Mouse (Mus musculus): Measurements from ENCODE around the gene Nrbp1. TPM values are rescaled to one million over a fixed set of nuclear protein-coding genes. Genes with fewer than 3 reads are reported as not detected.

Gene Nrbp1
- polyA plus RNA-seq, 1 experiment: 59.1 TPM

DNA sequence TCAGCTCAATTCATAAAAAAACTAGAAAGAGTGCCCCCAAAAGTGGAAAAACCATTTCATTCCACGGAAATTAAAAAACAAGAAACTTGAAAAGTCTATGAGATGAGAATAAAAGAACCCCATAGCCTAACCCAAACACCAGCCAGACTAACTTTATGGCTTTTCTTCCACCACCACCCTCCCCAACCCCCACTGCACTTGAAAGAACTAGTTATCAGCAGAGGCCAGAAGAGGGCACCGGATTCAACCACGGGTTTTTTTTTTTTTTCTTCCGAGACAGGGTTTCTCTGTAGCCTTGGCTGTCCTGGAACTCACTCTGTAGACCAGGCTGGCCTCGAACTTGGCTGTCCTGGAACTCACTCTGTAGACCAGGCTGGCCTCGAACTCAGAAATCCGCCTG is 22.4 kb upstream of the Nrbp1 start:
- Histone ChIP-seq H3ac (ENCODE audit: control insufficient read depth, insufficient read length, low read depth) (no peak overlapping the region), H3K79me3 (ENCODE audit: low read depth) (peaks cover 63% of the 10 kb centered on the region), H3K36me3 (ENCODE audit: control insufficient read depth, insufficient read depth) (peaks cover 8% of the 10 kb centered on the region), H3K27me3 (ENCODE audit: control insufficient read depth, insufficient read depth, insufficient read length) (no peaks in the 10 kb centered on the region), H3K4me3 (ENCODE audit: insufficient read depth, poor library complexity, severe bottlenecking) (no peak overlapping the region), H3K79me2 (ENCODE audit: control insufficient read depth, insufficient read depth) (peaks cover 82% of the 10 kb centered on the region)
- no peak for TF ChIP-seq MYOD1 (IDR thresholded peaks at IDR 0.05; ENCODE audit: control insufficient read depth, insufficient read length, low read depth)
- no peak for TF ChIP-seq FOSL1 (IDR thresholded peaks at IDR 0.05; ENCODE audit: insufficient read depth, low read length, poor library complexity, severe bottlenecking)
- no peak for TF ChIP-seq MYOG (IDR thresholded peaks at IDR 0.05; ENCODE audit: control insufficient read depth, extremely low read depth, insufficient read length)

DNA sequence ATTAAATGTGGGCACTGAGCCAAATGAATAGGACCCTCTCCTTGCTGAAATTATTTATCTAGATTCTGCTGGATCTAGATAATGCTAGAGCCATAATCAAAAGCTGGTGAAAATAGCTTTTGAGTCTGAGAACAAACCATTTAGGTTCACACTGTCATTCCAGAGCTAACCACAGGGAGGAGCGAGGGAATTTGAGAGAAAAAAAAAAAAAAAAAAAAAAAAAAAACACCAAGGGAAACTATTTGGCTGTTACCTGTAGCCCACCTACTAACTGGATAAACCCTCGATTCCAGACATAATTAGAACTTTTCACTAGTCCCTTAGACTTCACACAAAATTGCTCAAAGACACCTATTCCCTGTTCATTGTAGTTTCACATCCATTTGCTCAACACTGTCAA is 21.6 kb upstream of the Nrbp1 start:
- Histone ChIP-seq H3ac (ENCODE audit: control insufficient read depth, insufficient read length, low read depth) (no peak overlapping the region), H3K27me3 (ENCODE audit: control insufficient read depth, insufficient read depth, insufficient read length) (no peaks in the 10 kb centered on the region), H3K79me3 (ENCODE audit: low read depth) (peaks cover 57% of the 10 kb centered on the region), H3K79me2 (ENCODE audit: control insufficient read depth, insufficient read depth) (peaks cover 74% of the 10 kb centered on the region), H3K4me3 (ENCODE audit: insufficient read depth, poor library complexity, severe bottlenecking) (peak overlapping the region; percentile 76), H3K36me3 (ENCODE audit: control insufficient read depth, insufficient read depth) (peaks cover 8% of the 10 kb centered on the region)
- TF ChIP-seq FOSL1 (IDR thresholded peaks at IDR 0.05; ENCODE audit: insufficient read depth, low read length, poor library complexity, severe bottlenecking) (no peak), MYOG (IDR thresholded peaks at IDR 0.05; ENCODE audit: control insufficient read depth, extremely low read depth, insufficient read length) (no peak), USF1 (IDR thresholded peaks at IDR 0.05; ENCODE audit: low read depth) (no peak)

DNA sequence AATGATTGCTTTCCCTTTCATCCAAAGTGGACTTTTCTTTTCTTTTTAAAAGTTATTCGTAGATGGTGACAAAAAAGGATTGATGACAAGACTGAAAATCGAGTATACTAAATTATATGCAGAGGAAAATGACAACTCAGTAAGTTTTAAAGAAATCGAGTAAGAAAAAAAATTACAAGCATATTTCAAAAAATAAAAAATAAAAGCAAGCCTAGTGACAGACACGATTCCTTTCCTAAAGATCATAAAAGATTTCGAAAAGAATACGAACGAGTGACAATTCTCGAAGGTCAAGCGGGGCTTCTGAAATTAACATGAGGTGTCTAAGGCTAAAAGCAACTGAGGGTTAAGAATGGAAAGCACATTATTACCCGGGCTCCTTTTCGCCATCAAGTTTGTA is 21.2 kb upstream of the Nrbp1 start:
- Histone ChIP-seq H3ac (ENCODE audit: control insufficient read depth, insufficient read length, low read depth) (peak overlapping the region; percentile 89), H3K27me3 (ENCODE audit: control insufficient read depth, insufficient read depth, insufficient read length) (no peaks in the 10 kb centered on the region), H3K79me2 (ENCODE audit: control insufficient read depth, insufficient read depth) (peaks cover 70% of the 10 kb centered on the region), H3K79me3 (ENCODE audit: low read depth) (peaks cover 53% of the 10 kb centered on the region), H3K4me3 (ENCODE audit: insufficient read depth, poor library complexity, severe bottlenecking) (peak overlapping the region; percentile 76), H3K36me3 (ENCODE audit: control insufficient read depth, insufficient read depth) (peaks cover 8% of the 10 kb centered on the region)
- TF ChIP-seq CTCF (IDR thresholded peaks at IDR 0.05; ENCODE audit: control insufficient read depth, insufficient read depth, insufficient read length) (no peak), MYOG (IDR thresholded peaks at IDR 0.05; ENCODE audit: control insufficient read depth, extremely low read depth, insufficient read length) (no peak), USF1 (IDR thresholded peaks at IDR 0.05; ENCODE audit: low read depth) (no peak), MYOD1 (IDR thresholded peaks at IDR 0.05; ENCODE audit: control insufficient read depth, insufficient read length, low read depth) (no peak), MAX (IDR thresholded peaks at IDR 0.05) (no peak), CEBPB (IDR thresholded peaks at IDR 0.05; ENCODE audit: low read depth) (no peak), FOSL1 (IDR thresholded peaks at IDR 0.05; ENCODE audit: insufficient read depth, low read length, poor library complexity, severe bottlenecking) (no peak)

DNA sequence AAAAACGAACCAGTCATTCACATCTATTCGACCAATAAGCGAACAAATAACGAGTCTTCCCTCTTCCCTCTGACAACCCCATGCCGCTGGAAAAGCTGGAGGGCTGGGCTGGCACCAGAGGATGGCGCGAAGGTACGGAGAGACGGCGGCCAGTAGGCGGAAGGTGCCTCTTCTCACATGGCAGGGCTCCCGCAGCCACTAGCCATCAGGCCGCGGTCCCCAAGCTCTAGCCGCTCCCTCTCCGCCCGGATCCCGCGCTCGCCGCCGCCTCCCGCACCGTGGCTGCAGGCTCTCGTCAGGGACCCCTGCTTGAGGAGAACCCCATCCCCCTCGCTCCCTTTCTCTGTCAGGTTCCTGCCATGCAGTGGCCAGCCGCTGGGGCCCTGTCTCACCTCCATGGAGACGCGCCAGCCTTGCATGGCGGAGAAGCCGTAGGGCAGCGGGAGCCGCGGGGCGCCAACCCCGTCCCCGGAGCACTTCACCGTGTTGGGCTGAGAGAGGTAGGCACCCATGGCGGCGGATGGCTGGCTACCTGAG is 20.7 kb upstream of the Nrbp1 start:
- Histone ChIP-seq H3ac (ENCODE audit: control insufficient read depth, insufficient read length, low read depth) (peak overlapping the region; percentile 89), H3K36me3 (ENCODE audit: control insufficient read depth, insufficient read depth) (peaks cover 8% of the 10 kb centered on the region), H3K79me2 (ENCODE audit: control insufficient read depth, insufficient read depth) (peaks cover 65% of the 10 kb centered on the region), H3K4me3 (ENCODE audit: insufficient read depth, poor library complexity, severe bottlenecking) (peak overlapping the region; percentile 76), H3K79me3 (ENCODE audit: low read depth) (peaks cover 48% of the 10 kb centered on the region), H3K27me3 (ENCODE audit: control insufficient read depth, insufficient read depth, insufficient read length) (no peaks in the 10 kb centered on the region)
- no peak for TF ChIP-seq CTCF (IDR thresholded peaks at IDR 0.05; ENCODE audit: control insufficient read depth, insufficient read depth, insufficient read length)
- no peak for TF ChIP-seq MYOD1 (IDR thresholded peaks at IDR 0.05; ENCODE audit: control insufficient read depth, insufficient read length, low read depth)
- no peak for TF ChIP-seq MYOG (IDR thresholded peaks at IDR 0.05; ENCODE audit: control insufficient read depth, extremely low read depth, insufficient read length)
- TF ChIP-seq FOSL1 (IDR thresholded peaks at IDR 0.05; ENCODE audit: insufficient read depth, low read length, poor library complexity, severe bottlenecking): no peak
- TF ChIP-seq MAX (IDR thresholded peaks at IDR 0.05): no peak
- no peak for TF ChIP-seq CEBPB (IDR thresholded peaks at IDR 0.05; ENCODE audit: low read depth)
- TF ChIP-seq USF1 (IDR thresholded peaks at IDR 0.05; ENCODE audit: low read depth): no peak

DNA sequence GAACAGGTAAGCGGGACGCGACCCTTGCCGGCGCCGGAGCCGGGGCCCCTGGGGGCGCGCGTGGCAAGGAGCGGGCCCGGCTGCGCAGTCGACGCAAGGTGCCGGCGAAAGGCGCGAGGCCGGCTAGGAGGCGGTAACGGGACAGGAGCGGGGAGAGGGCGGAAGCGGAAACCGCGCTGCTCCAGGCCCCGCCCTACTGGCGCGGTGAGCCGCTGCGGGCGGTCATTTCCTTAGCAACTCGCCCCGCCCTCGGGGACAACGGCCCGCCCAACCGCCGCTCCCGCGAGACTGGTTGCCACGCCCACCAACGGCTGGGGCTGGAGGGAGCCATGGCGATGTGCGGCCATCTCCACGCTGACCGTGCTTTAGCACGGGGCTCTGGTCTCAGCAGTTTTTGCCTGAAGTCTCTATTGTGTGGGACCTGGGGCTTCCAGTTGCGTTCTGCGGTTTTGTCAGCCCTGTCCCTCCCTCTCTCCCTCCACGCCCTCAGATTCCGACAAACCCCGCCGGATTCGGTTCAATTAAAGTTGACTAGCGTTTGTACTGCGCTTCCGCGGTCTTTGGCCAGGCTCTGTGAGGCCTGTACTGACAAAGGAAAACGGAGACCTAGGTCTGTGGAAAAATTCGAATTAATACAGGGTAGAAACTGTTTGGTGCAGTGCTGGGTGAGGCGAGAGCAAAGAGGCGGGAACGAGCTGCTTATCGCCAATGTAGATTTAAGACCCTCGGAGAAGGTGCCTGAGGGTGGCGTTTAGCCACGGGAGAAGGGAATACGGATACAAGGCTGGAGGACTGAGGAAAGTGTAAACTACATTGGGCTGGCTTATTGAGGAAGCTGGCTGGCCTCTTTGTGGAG is 20.0 kb upstream of the Nrbp1 start, which contains the start of gene Ppm1g:
Ppm1g (minus strand) TSS at position 240 of the 856 bp plus-strand sequence.
- H3K79me3 ChIP-seq (ENCODE audit: low read depth): peaks cover 41% of the 10 kb centered on the region
- H3K4me3 ChIP-seq (ENCODE audit: insufficient read depth, poor library complexity, severe bottlenecking): peak within 1 kb of the TSS; percentile 76
- H3K27me3 ChIP-seq (ENCODE audit: control insufficient read depth, insufficient read depth, insufficient read length): no peaks in the 10 kb centered on the region
- peak within 1 kb of the TSS; percentile 89 for H3ac ChIP-seq (ENCODE audit: control insufficient read depth, insufficient read length, low read depth)
- H3K79me2 ChIP-seq (ENCODE audit: control insufficient read depth, insufficient read depth): peaks cover 58% of the 10 kb centered on the region
- TF ChIP-seq MAX (IDR thresholded peaks at IDR 0.05) (peak; percentile 53), USF1 (IDR thresholded peaks at IDR 0.05; ENCODE audit: low read depth) (no peak), MYOG (IDR thresholded peaks at IDR 0.05; ENCODE audit: control insufficient read depth, extremely low read depth, insufficient read length) (no peak)
- peaks cover 8% of the 10 kb centered on the region for H3K36me3 ChIP-seq (ENCODE audit: control insufficient read depth, insufficient read depth)

All from C2C12 (cell line).